Mouse (Mus musculus): ENCODE results near the gene Fbxo44. TPM values are rescaled to one million over a fixed set of nuclear protein-coding genes. Genes with fewer than 3 reads are reported as not detected.
A peak's percentile ranks its signal among the peaks of the same experiment; 100 is the strongest.

Fbxo44 gene
- polyA plus RNA-seq, 2 experiments = 0.46 to 1.0 TPM

- WGBS (ENCODE audit: insufficient replicate concordance) = 69% methylated on average over 4 of the region's 4 CpGs
- ATAC-seq (ENCODE audit: insufficient read depth) = no peak
- Histone ChIP-seq H3K9me3 (ENCODE audit: control insufficient read depth, low read length) (no peaks in the 10 kb centered on the region), H3K36me3 (replicated peaks; ENCODE audit: control insufficient read depth, insufficient read depth, low read depth) (no peaks in the 10 kb centered on the region), H3K27ac (no peak overlapping the region), H3K4me3 (ENCODE audit: insufficient read depth in 1 of 2, low read depth in 2 of 2, low read length in 2 of 2) (no peak overlapping the region), H3K27me3 (ENCODE audit: control insufficient read depth, insufficient read depth, low read length) (peaks cover 5% of the 10 kb centered on the region), H3K4me1 (replicated peaks; ENCODE audit: control insufficient read depth in 2 of 2, insufficient read depth in 2 of 2, low read length in 1 of 2) (peaks cover 10 to 15% of the 10 kb centered on the region in 2 experiments), H3K9ac (replicated peaks) (no peak overlapping the region), H3K4me2 (ENCODE audit: low read depth) (no peak overlapping the region)
- TF ChIP-seq CTCF (IDR thresholded peaks at IDR 0.05; ENCODE audit: low read depth) (no peak), EP300 (IDR thresholded peaks at IDR 0.05; ENCODE audit: low read depth) (no peak)
- DNase-seq (ENCODE audit: low read depth in 3 of 3, low spot score in 3 of 3) = no peak
These were observed 6.3 kb downstream of the Fbxo44 start for GRCm38 (mm10) chr4:148154006-148154405.

- TF ChIP-seq EP300 (IDR thresholded peaks at IDR 0.05; ENCODE audit: low read depth) (no peak), CTCF (IDR thresholded peaks at IDR 0.05; ENCODE audit: low read depth) (no peak)
- no peaks in the 10 kb centered on the region for H3K27me3 ChIP-seq (ENCODE audit: control insufficient read depth, insufficient read depth, low read length)
- no peak for DNase-seq (ENCODE audit: low read depth in 3 of 3, low spot score in 3 of 3)
- WGBS (ENCODE audit: insufficient replicate concordance) = 80% methylated on average over 5 of the region's 5 CpGs
- H3K27ac ChIP-seq = no peak overlapping the region
- no peak overlapping the region for H3K4me2 ChIP-seq (ENCODE audit: low read depth)
- peaks cover 9 to 15% of the 10 kb centered on the region in 2 experiments for H3K4me1 ChIP-seq (replicated peaks; ENCODE audit: control insufficient read depth in 2 of 2, insufficient read depth in 2 of 2, low read length in 1 of 2)
- H3K9ac ChIP-seq (replicated peaks) = no peak overlapping the region
- H3K4me3 ChIP-seq (ENCODE audit: insufficient read depth in 1 of 2, low read depth in 2 of 2, low read length in 2 of 2) = no peak overlapping the region
- H3K36me3 ChIP-seq (replicated peaks; ENCODE audit: control insufficient read depth, insufficient read depth, low read depth) = no peaks in the 10 kb centered on the region
- H3K9me3 ChIP-seq (ENCODE audit: control insufficient read depth, low read length) = no peaks in the 10 kb centered on the region
- no peak for ATAC-seq (ENCODE audit: insufficient read depth)
These were observed 7.7 kb downstream of the Fbxo44 start for GRCm38 (mm10) chr4:148152547-148152946.

- H3K4me2 ChIP-seq (ENCODE audit: low read depth) = peak within 1 kb of the TSS; percentile 98
- peak; percentile 73 to 75 (median 74) for DNase-seq (ENCODE audit: low read depth in 3 of 3, low spot score in 3 of 3)
- H3K27me3 ChIP-seq (ENCODE audit: control insufficient read depth, insufficient read depth, low read length) = no peaks in the 10 kb centered on the region
- H3K27ac ChIP-seq = peak within 1 kb of the TSS; percentile 48
- peak; percentile 81 for ATAC-seq (ENCODE audit: insufficient read depth)
- under 1% methylated on average over 67 of the region's 67 CpGs for WGBS (ENCODE audit: insufficient replicate concordance)
- no peaks in the 10 kb centered on the region for H3K9me3 ChIP-seq (ENCODE audit: control insufficient read depth, low read length)
- peak within 1 kb of the TSS; percentile 75 to 85 for H3K4me3 ChIP-seq (ENCODE audit: insufficient read depth in 1 of 2, low read depth in 2 of 2, low read length in 2 of 2)
- TF ChIP-seq EP300 (IDR thresholded peaks at IDR 0.05; ENCODE audit: low read depth) (no peak), CTCF (IDR thresholded peaks at IDR 0.05; ENCODE audit: low read depth) (peak; percentile 82)
- peaks cover 9 to 15% of the 10 kb centered on the region in 2 experiments for H3K4me1 ChIP-seq (replicated peaks; ENCODE audit: control insufficient read depth in 2 of 2, insufficient read depth in 2 of 2, low read length in 1 of 2)
- H3K36me3 ChIP-seq (replicated peaks; ENCODE audit: control insufficient read depth, insufficient read depth, low read depth) = no peaks in the 10 kb centered on the region
- peak within 1 kb of the TSS; percentile 87 for H3K9ac ChIP-seq (replicated peaks)
These were observed 8.8 kb downstream of the Fbxo44 start, which contains the start of gene Fbxo6 for GRCm38 (mm10) chr4:148151267-148152168. Gene Fbxo6, minus strand, starts transcription at chr4:148152140.

- WGBS (ENCODE audit: insufficient replicate concordance) = 21% methylated on average over 3 of the region's 3 CpGs
- H3K27ac ChIP-seq = no peak overlapping the region
- no peak for ATAC-seq (ENCODE audit: insufficient read depth)
These were observed 9.4 kb downstream of the Fbxo44 start for GRCm38 (mm10) chr4:148150953-148151266.

GRCm38 (mm10) chr4:148150242-148150641 is 10.0 kb downstream of the Fbxo44 start:
- H3K36me3 ChIP-seq (replicated peaks; ENCODE audit: control insufficient read depth, insufficient read depth, low read depth) = no peaks in the 10 kb centered on the region
- peaks cover 9 to 15% of the 10 kb centered on the region in 2 experiments for H3K4me1 ChIP-seq (replicated peaks; ENCODE audit: control insufficient read depth in 2 of 2, insufficient read depth in 2 of 2, low read length in 1 of 2)
- no peak overlapping the region for H3K27ac ChIP-seq
- H3K9me3 ChIP-seq (ENCODE audit: control insufficient read depth, low read length) = no peaks in the 10 kb centered on the region
- no peak for TF ChIP-seq EP300 (IDR thresholded peaks at IDR 0.05; ENCODE audit: low read depth)
- no peak for TF ChIP-seq CTCF (IDR thresholded peaks at IDR 0.05; ENCODE audit: low read depth)
- H3K27me3 ChIP-seq (ENCODE audit: control insufficient read depth, insufficient read depth, low read length) = no peaks in the 10 kb centered on the region
- DNase-seq (ENCODE audit: low read depth in 3 of 3, low spot score in 3 of 3) = no peak
- H3K9ac ChIP-seq (replicated peaks) = no peak overlapping the region; the same call in 1 of the 2 replicates
- H3K4me3 ChIP-seq (ENCODE audit: insufficient read depth in 1 of 2, low read depth in 2 of 2, low read length in 2 of 2) = no peak overlapping the region
- 55% methylated on average over 7 of the region's 7 CpGs for WGBS (ENCODE audit: insufficient replicate concordance)
- no peak for ATAC-seq (ENCODE audit: insufficient read depth)
- no peak overlapping the region; the same call in 1 of the 2 replicates for H3K4me2 ChIP-seq (ENCODE audit: low read depth)

More at GRCm38 (mm10) chr4:148150953-148151266, 9.4 kb downstream of the Fbxo44 start:
- H3K4me2 ChIP-seq (ENCODE audit: low read depth) = peak overlapping the region; percentile 98
- no peaks in the 10 kb centered on the region for H3K36me3 ChIP-seq (replicated peaks; ENCODE audit: control insufficient read depth, insufficient read depth, low read depth)
- H3K9me3 ChIP-seq (ENCODE audit: control insufficient read depth, low read length) = no peaks in the 10 kb centered on the region
- TF ChIP-seq CTCF (IDR thresholded peaks at IDR 0.05; ENCODE audit: low read depth) (no peak), EP300 (IDR thresholded peaks at IDR 0.05; ENCODE audit: low read depth) (no peak)
- H3K4me1 ChIP-seq (replicated peaks; ENCODE audit: control insufficient read depth in 2 of 2, insufficient read depth in 2 of 2, low read length in 1 of 2) = peaks cover 9 to 15% of the 10 kb centered on the region in 2 experiments
- peak overlapping the region; percentile 87 for H3K9ac ChIP-seq (replicated peaks)
- peak in 1 of 3 experiments; percentile 12 for DNase-seq (ENCODE audit: low read depth in 3 of 3, low spot score in 3 of 3)
- H3K27me3 ChIP-seq (ENCODE audit: control insufficient read depth, insufficient read depth, low read length) = no peaks in the 10 kb centered on the region
- H3K4me3 ChIP-seq (ENCODE audit: insufficient read depth in 1 of 2, low read depth in 2 of 2, low read length in 2 of 2) = peak overlapping the region in 1 of 2 experiments; percentile 85; a peak in 2 of 4 replicates
